Mouse (Mus musculus): ENCODE data around the gene Cep170b. TPM values are rescaled to one million over a fixed set of nuclear protein-coding genes. Genes with fewer than 3 reads are reported as not detected.

Cep170b gene
- polyA plus RNA-seq, 1 experiment from 2014 or later, result 6.6 TPM

DNA sequence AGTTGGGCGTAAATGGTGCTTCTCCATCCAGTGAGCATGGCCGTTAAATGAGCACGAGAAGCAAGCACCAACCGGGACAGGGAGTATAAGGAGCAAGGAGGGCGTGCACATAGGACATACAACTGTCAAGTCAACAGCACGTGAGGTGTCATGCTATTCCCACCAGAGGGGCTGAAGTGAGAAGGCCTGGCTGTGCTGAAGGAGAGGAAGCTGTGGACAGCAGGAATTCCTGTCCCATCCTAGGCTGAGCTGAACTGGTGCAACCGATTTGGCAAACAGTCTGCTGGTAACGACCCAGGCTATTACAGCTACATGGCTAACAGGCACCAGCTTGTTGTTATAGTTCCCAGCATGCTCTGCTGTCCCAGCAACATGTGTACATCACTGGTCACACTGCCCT, 70.8 kb downstream of the Cep170b start:
- H3K9me3 ChIP-seq, result no peaks in the 10 kb centered on the region
- no peaks in the 10 kb centered on the region for H3K36me3 ChIP-seq
- no peak overlapping the region for H3K27ac ChIP-seq
- peaks cover 41% of the 10 kb centered on the region for H3K4me1 ChIP-seq
- WGBS, result 71% methylated on average over 8 of the region's 8 CpGs
- DNase-seq (ENCODE audit: low spot score), result no peak
- no peak overlapping the region for H3K4me3 ChIP-seq
- H3K27me3 ChIP-seq (ENCODE audit: insufficient read depth, poor library complexity, severe bottlenecking), result peaks cover 17% of the 10 kb centered on the region; the same call in 1 of the 2 replicates

DNA sequence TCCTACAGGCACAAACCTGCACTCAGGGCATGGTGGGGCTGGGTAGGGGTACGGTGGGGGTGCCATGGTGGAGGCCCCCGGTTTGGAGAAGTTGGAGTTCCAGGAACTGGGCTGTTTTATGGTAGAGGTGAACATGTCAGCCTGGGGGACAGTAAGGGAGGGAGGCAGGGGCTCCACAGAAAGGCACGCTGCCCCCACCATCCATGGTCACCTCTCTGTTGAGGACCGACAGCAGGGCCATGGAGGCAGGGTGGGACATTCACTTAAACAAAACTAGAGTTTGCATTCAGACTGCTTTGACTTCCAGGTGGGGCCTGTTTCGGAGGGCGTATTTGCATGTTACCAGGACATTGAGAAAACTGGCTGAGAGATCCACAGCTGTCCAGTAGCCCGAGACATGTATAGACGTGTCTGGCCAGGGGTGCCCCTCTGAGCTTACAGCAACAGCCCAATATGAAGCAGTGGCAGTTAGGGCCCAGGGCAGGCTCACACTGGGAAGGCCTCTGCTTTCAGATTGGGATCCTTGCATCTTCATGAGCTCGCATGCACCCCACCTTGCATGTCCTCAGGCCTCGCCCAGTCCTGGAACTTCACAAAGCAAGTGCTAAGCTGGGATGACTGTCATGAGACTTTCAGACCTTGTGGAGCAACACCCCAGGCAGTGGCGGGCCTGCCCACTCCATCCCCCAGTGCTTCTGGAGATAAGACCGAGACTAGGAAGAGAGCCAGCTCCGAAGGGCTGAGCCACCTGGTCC, 73.5 kb downstream of the Cep170b start:
- peak overlapping the region; percentile 69 for H3K27ac ChIP-seq
- H3K36me3 ChIP-seq, result no peaks in the 10 kb centered on the region
- DNase-seq (ENCODE audit: low spot score), result no peak
- H3K27me3 ChIP-seq (ENCODE audit: insufficient read depth, poor library complexity, severe bottlenecking), result peaks cover 18% of the 10 kb centered on the region
- H3K9me3 ChIP-seq, result no peaks in the 10 kb centered on the region
- peak overlapping the region; percentile 1; the same call in 1 of the 2 replicates for H3K4me3 ChIP-seq
- WGBS, result 56% methylated on average over 13 of the region's 13 CpGs
- peaks cover 54% of the 10 kb centered on the region for H3K4me1 ChIP-seq

DNA sequence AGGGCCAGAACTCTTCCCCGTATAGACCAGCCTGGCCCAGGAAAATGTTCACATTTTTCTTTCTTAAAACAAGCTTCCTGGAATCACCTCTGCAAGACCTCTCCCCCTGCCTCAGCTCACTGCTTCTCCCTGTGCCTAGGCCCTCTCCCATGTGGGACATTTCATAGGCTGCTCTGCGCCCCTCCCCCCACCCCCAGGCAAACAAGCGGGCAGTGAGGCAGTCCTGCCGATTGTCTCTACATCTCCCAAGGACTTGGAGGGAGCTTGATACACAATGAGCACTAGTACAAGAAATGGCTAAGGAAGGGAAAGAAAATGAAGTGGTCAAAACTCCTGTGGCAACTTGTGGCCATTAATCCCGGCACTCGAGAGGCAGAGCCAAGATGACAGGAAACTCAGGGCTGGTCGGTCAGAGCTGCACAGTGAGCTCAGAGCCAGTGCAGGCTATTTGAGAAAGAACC, 74.1 kb downstream of the Cep170b start:
- Histone ChIP-seq H3K36me3 (no peaks in the 10 kb centered on the region), H3K4me3 (peak overlapping the region; percentile 1; the same call in 1 of the 2 replicates), H3K27ac (peak overlapping the region; percentile 69), H3K9me3 (no peaks in the 10 kb centered on the region), H3K4me1 (peaks cover 54% of the 10 kb centered on the region), H3K27me3 (ENCODE audit: insufficient read depth, poor library complexity, severe bottlenecking) (peaks cover 24% of the 10 kb centered on the region)
- DNase-seq (ENCODE audit: low spot score), result no peak
- WGBS, result 23% methylated on average over 7 of the region's 7 CpGs

DNA sequence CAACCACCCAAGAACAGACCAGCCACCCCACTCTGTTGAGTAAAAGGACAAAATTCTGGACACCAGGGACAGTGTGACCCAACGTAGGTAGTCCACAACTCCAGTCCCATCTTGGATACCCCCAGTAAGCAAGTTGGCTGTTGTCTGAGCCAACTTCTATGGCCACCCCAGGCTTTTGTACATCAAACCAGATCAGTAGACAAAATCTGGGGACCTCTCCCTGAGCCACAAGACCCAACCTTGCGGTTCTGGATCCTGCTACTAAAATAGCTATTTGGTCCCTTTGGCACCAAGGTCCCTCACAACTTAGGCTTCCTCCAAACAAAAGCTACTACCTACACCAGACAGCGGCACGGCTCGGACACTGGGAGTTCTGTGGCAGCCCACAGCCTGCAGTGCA, 74.7 kb downstream of the Cep170b start:
- Histone ChIP-seq H3K27me3 (ENCODE audit: insufficient read depth, poor library complexity, severe bottlenecking) (peaks cover 30% of the 10 kb centered on the region), H3K9me3 (no peaks in the 10 kb centered on the region), H3K4me3 (no peak overlapping the region), H3K36me3 (no peaks in the 10 kb centered on the region), H3K4me1 (peaks cover 54% of the 10 kb centered on the region), H3K27ac (peak overlapping the region; percentile 70; the same call in 1 of the 2 replicates)
- no peak for DNase-seq (ENCODE audit: low spot score)
- WGBS, result 81% methylated on average over 5 of the region's 5 CpGs

DNA sequence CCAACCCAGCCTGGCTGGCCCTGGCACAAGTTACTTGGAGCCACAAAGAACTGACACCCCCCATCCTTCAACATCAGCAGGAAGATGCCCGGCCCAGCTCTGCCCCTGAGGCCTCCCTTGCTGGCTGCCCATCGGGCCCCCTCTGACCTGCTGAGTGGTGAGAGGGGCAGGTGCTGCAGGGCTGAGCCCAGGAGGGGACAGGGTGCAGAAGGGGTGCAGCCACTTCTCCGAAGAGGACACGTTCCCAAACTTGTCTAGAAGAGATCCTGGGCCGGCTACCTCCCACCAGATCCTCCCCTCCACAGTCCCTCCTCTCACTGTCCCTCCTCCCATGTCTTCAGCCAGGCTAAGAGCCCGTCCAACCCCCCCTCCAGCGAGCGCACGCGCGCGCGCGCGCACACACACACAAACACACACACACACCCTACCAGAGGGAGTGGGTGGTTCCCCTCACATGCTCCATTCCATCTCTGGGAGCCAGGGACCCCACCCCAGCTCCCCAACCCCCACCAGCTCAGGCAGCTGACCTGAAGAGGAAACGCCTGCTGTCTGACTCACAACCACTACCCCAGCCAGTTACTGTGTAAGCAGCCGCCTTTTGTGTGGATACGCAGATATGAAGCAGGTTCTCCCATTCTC, 75.3 kb downstream of the Cep170b start:
- H3K9me3 ChIP-seq, result no peaks in the 10 kb centered on the region
- peaks cover 34% of the 10 kb centered on the region for H3K27me3 ChIP-seq (ENCODE audit: insufficient read depth, poor library complexity, severe bottlenecking)

More for the DNA sequence above, 75.3 kb downstream of the Cep170b start:
- 0 out of 2 replicates have a peak overlapping the region, but pooled peaks have one; percentile 15 for H3K4me3 ChIP-seq
- DNase-seq (ENCODE audit: low spot score), result no peak
- H3K27ac ChIP-seq, result peak overlapping the region; percentile 70
- no peaks in the 10 kb centered on the region for H3K36me3 ChIP-seq
- WGBS, result 51% methylated on average over 18 of the region's 18 CpGs
- H3K4me1 ChIP-seq, result peaks cover 57% of the 10 kb centered on the region

Small RNA genes lying within 50 kb of the gene (microRNA-seq; reads per million reads assigned to microRNA genes)
- gene Mir6940, result not detected

Other genes starting within 250 kb of the Cep170b start
- 5.6 and 12.4 TPM in 2 replicates for gene A530016L24Rik, start 231.0 kb upstream of the Cep170b start, polyA plus RNA-seq (2016; fragmentation: Nextera tagmentation; extraction: Ambion mirVana)
- gene Tmem179, start 203.7 kb upstream of the Cep170b start, polyA plus RNA-seq (2016; fragmentation: Nextera tagmentation; extraction: Ambion mirVana), result 1.2 and 1.5 TPM in 2 replicates
- gene Inf2, start 131.7 kb upstream of the Cep170b start, polyA plus RNA-seq (2016; fragmentation: Nextera tagmentation; extraction: Ambion mirVana), result 3.5 and 5.6 TPM in 2 replicates
- 57.2 and 99.3 TPM in 2 replicates for gene Adssl1, start 100.4 kb upstream of the Cep170b start, polyA plus RNA-seq (2016; fragmentation: Nextera tagmentation; extraction: Ambion mirVana)
- gene Siva1, start 75.8 kb upstream of the Cep170b start, polyA plus RNA-seq (2016; fragmentation: Nextera tagmentation; extraction: Ambion mirVana), result 175 and 207 TPM in 2 replicates
- 57.1 and 82.0 TPM in 2 replicates for gene Akt1, start 45.6 kb upstream of the Cep170b start, polyA plus RNA-seq (2016; fragmentation: Nextera tagmentation; extraction: Ambion mirVana)
- 3.9 and 4.3 TPM in 2 replicates for gene Zbtb42, start 41.6 kb upstream of the Cep170b start, polyA plus RNA-seq (2016; fragmentation: Nextera tagmentation; extraction: Ambion mirVana)
- 0.57 and 2.9 TPM in 2 replicates for gene Pld4, start 40.2 kb downstream of the Cep170b start, polyA plus RNA-seq (2016; fragmentation: Nextera tagmentation; extraction: Ambion mirVana)
- 0.53 and 0.71 TPM in 2 replicates for gene Ahnak2, start 82.2 kb downstream of the Cep170b start, polyA plus RNA-seq (2016; fragmentation: Nextera tagmentation; extraction: Ambion mirVana)
- gene Clba1, start 88.5 kb downstream of the Cep170b start, polyA plus RNA-seq (2016; fragmentation: Nextera tagmentation; extraction: Ambion mirVana), result 13.0 and 14.9 TPM in 2 replicates
- 66.5 and 98.2 TPM in 2 replicates for gene Cdca4, start 109.0 kb downstream of the Cep170b start, polyA plus RNA-seq (2016; fragmentation: Nextera tagmentation; extraction: Ambion mirVana)
- 0.11 TPM in 1 of 2 replicates, not detected in the other for gene Gpr132, start 147.8 kb downstream of the Cep170b start, polyA plus RNA-seq (2016; fragmentation: Nextera tagmentation; extraction: Ambion mirVana)
- 2.0 and 3.6 TPM in 2 replicates for gene Jag2, start 209.3 kb downstream of the Cep170b start, polyA plus RNA-seq (2016; fragmentation: Nextera tagmentation; extraction: Ambion mirVana)
- gene Nudt14, start 221.7 kb downstream of the Cep170b start, polyA plus RNA-seq (2016; fragmentation: Nextera tagmentation; extraction: Ambion mirVana), result 48.6 and 65.5 TPM in 2 replicates

All from heart, embryonic 10.5 days (tissue).